Mouse (Mus musculus) A20 (cell line): ENCODE results near the gene Trat1.

ENCODE experiments used
- DNase-seq: peaks from one replicate; pipeline ENCODE4 v3.0.0-alpha.2; 2011; ENCODE audit warnings: low read depth, low spot score

Trat1 gene

GRCm38 (mm10) chr16:48720259-48720658 lies 51.6 kb downstream of the Trat1 start:
- DNase-seq, result no peak

GRCm38 (mm10) chr16:48719679-48720078 lies 52.1 kb downstream of the Trat1 start:
- DNase-seq, result no peak

GRCm38 (mm10) chr16:48716343-48716742 lies 55.5 kb downstream of the Trat1 start:
- DNase-seq, result no peak

GRCm38 (mm10) chr16:48701896-48702295 lies 69.9 kb downstream of the Trat1 start:
- no peak for DNase-seq
